Mouse (Mus musculus): ENCODE measurements around the gene Alkal2. TPM values are rescaled to one million over a fixed set of nuclear protein-coding genes. Genes with fewer than 3 reads are reported as not detected.

Alkal2 gene
- polyA plus RNA-seq, 1 experiment, result not detected

GRCm38 (mm10) chr12:30888003-30888402 is 3.9 kb downstream of the Alkal2 start:
- H3K4me1 ChIP-seq (ENCODE audit: control insufficient read depth, insufficient read depth, low read length), result no peaks in the 10 kb centered on the region
- TF ChIP-seq EP300 (IDR thresholded peaks at IDR 0.05; ENCODE audit: insufficient read depth, low read depth, low read length), result no peak
- H3K27me3 ChIP-seq (ENCODE audit: control insufficient read depth, insufficient read depth, low read length, poor library complexity, severe bottlenecking), result peaks cover 15% of the 10 kb centered on the region
- no peaks in the 10 kb centered on the region for H3K36me3 ChIP-seq (ENCODE audit: control insufficient read depth, insufficient read depth, low read length, poor library complexity, severe bottlenecking)
- H3K4me3 ChIP-seq (ENCODE audit: low read depth, low read length), result no peak overlapping the region
- no peaks in the 10 kb centered on the region for H3K9me3 ChIP-seq (replicated peaks; ENCODE audit: control insufficient read depth, insufficient read depth, low read length, poor library complexity, severe bottlenecking)
- no peak overlapping the region for H3K27ac ChIP-seq (ENCODE audit: insufficient read depth, low read length)
- no peak overlapping the region for H3K9ac ChIP-seq (ENCODE audit: low read depth, poor library complexity, severe bottlenecking)

GRCm38 (mm10) chr12:30890067-30890466 is 5.9 kb downstream of the Alkal2 start:
- Histone ChIP-seq H3K4me1 (ENCODE audit: control insufficient read depth, insufficient read depth, low read length) (no peaks in the 10 kb centered on the region), H3K27me3 (ENCODE audit: control insufficient read depth, insufficient read depth, low read length, poor library complexity, severe bottlenecking) (peaks cover 5% of the 10 kb centered on the region), H3K9ac (ENCODE audit: low read depth, poor library complexity, severe bottlenecking) (no peak overlapping the region), H3K4me3 (ENCODE audit: low read depth, low read length) (no peak overlapping the region), H3K9me3 (replicated peaks; ENCODE audit: control insufficient read depth, insufficient read depth, low read length, poor library complexity, severe bottlenecking) (no peaks in the 10 kb centered on the region), H3K36me3 (ENCODE audit: control insufficient read depth, insufficient read depth, low read length, poor library complexity, severe bottlenecking) (peaks cover 3% of the 10 kb centered on the region; the same call in 1 of the 2 replicates), H3K27ac (ENCODE audit: insufficient read depth, low read length) (no peak overlapping the region)
- TF ChIP-seq POLR2A (IDR thresholded peaks at IDR 0.05; ENCODE audit: insufficient read depth, low read length) (no peak), CTCF (IDR thresholded peaks at IDR 0.05; ENCODE audit: low read depth, low read length) (peak; percentile 25)

- no peaks in the 10 kb centered on the region; the same call in 1 of the 2 replicates for H3K27me3 ChIP-seq (ENCODE audit: control insufficient read depth, insufficient read depth, low read length, poor library complexity, severe bottlenecking)
- H3K36me3 ChIP-seq (ENCODE audit: control insufficient read depth, insufficient read depth, low read length, poor library complexity, severe bottlenecking), result peaks cover 3% of the 10 kb centered on the region; the same call in 1 of the 2 replicates
- no peak overlapping the region for H3K9ac ChIP-seq (ENCODE audit: low read depth, poor library complexity, severe bottlenecking)
- H3K27ac ChIP-seq (ENCODE audit: insufficient read depth, low read length), result no peak overlapping the region
- H3K4me1 ChIP-seq (ENCODE audit: control insufficient read depth, insufficient read depth, low read length), result no peaks in the 10 kb centered on the region
- no peak overlapping the region for H3K4me3 ChIP-seq (ENCODE audit: low read depth, low read length)
- TF ChIP-seq CTCF (IDR thresholded peaks at IDR 0.05; ENCODE audit: low read depth, low read length), result no peak
- no peak for TF ChIP-seq EP300 (IDR thresholded peaks at IDR 0.05; ENCODE audit: insufficient read depth, low read depth, low read length)
- TF ChIP-seq POLR2A (IDR thresholded peaks at IDR 0.05; ENCODE audit: insufficient read depth, low read length), result no peak
- no peaks in the 10 kb centered on the region for H3K9me3 ChIP-seq (replicated peaks; ENCODE audit: control insufficient read depth, insufficient read depth, low read length, poor library complexity, severe bottlenecking)
Observed at GRCm38 (mm10) chr12:30891438-30891837, 7.3 kb downstream of the Alkal2 start.

DNA sequence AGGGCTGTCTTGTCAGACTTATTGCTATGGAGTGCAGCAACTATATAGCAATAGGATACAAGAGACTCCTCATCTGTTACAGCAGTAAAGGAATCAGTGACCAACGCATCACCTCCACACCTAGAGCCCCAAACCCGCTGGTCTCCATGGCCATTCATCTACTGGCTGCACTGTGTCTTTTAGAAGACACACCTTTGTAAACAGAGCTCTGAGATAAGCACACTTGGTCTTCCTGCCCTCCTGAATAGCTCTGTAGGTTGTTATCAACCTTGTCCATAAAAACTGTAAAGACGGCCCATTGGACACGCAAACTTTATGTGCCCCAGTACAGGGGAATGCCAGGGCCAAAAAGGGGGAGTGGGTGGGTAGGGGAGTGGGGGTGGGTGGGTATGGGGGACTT is 12.9 kb downstream of the Alkal2 start:
- Histone ChIP-seq H3K36me3 (ENCODE audit: control insufficient read depth, insufficient read depth, low read length, poor library complexity, severe bottlenecking) (peaks cover 3% of the 10 kb centered on the region; the same call in 1 of the 2 replicates), H3K4me1 (ENCODE audit: control insufficient read depth, insufficient read depth, low read length) (no peaks in the 10 kb centered on the region), H3K27me3 (ENCODE audit: control insufficient read depth, insufficient read depth, low read length, poor library complexity, severe bottlenecking) (no peaks in the 10 kb centered on the region), H3K9me3 (replicated peaks; ENCODE audit: control insufficient read depth, insufficient read depth, low read length, poor library complexity, severe bottlenecking) (no peaks in the 10 kb centered on the region), H3K9ac (ENCODE audit: low read depth, poor library complexity, severe bottlenecking) (no peak overlapping the region), H3K4me3 (ENCODE audit: low read depth, low read length) (no peak overlapping the region), H3K27ac (ENCODE audit: insufficient read depth, low read length) (no peak overlapping the region)
- no peak for TF ChIP-seq EP300 (IDR thresholded peaks at IDR 0.05; ENCODE audit: insufficient read depth, low read depth, low read length)
- no peak for TF ChIP-seq CTCF (IDR thresholded peaks at IDR 0.05; ENCODE audit: low read depth, low read length)
- no peak for TF ChIP-seq POLR2A (IDR thresholded peaks at IDR 0.05; ENCODE audit: insufficient read depth, low read length)

DNA sequence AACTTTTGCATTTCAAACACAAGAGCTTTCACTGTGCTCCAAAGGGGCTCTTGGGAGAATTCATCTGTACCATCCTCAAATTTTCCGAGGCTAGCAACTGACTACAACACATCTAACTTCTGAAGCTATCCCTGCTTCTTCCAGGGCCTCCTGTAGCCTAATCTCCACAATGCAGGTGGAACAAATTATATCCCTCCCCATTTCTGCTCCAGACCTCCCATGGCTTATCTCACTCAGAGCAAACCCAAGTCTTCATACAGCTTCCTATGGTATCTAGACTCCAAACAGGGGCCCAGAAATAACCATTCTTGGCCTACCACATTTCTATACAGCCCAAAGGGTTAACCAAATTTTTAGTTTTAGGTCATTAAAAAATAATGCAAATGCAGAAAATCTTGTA is 24.5 kb downstream of the Alkal2 start:
- H3K27ac ChIP-seq (ENCODE audit: insufficient read depth, low read length), result no peak overlapping the region
- H3K9me3 ChIP-seq (replicated peaks; ENCODE audit: control insufficient read depth, insufficient read depth, low read length, poor library complexity, severe bottlenecking), result no peaks in the 10 kb centered on the region
- no peaks in the 10 kb centered on the region for H3K4me1 ChIP-seq (ENCODE audit: control insufficient read depth, insufficient read depth, low read length)
- no peak for TF ChIP-seq POLR2A (IDR thresholded peaks at IDR 0.05; ENCODE audit: insufficient read depth, low read length)
- no peak for TF ChIP-seq CTCF (IDR thresholded peaks at IDR 0.05; ENCODE audit: low read depth, low read length)
- TF ChIP-seq EP300 (IDR thresholded peaks at IDR 0.05; ENCODE audit: insufficient read depth, low read depth, low read length), result no peak
- H3K27me3 ChIP-seq (ENCODE audit: control insufficient read depth, insufficient read depth, low read length, poor library complexity, severe bottlenecking), result no peaks in the 10 kb centered on the region
- peaks cover 8% of the 10 kb centered on the region; the same call in 1 of the 2 replicates for H3K36me3 ChIP-seq (ENCODE audit: control insufficient read depth, insufficient read depth, low read length, poor library complexity, severe bottlenecking)
- H3K4me3 ChIP-seq (ENCODE audit: low read depth, low read length), result no peak overlapping the region
- H3K9ac ChIP-seq (ENCODE audit: low read depth, poor library complexity, severe bottlenecking), result no peak overlapping the region

GRCm38 (mm10) chr12:30909881-30910280 is 25.8 kb downstream of the Alkal2 start:
- H3K9ac ChIP-seq (ENCODE audit: low read depth, poor library complexity, severe bottlenecking), result no peak overlapping the region
- TF ChIP-seq CTCF (IDR thresholded peaks at IDR 0.05; ENCODE audit: low read depth, low read length) (no peak), EP300 (IDR thresholded peaks at IDR 0.05; ENCODE audit: insufficient read depth, low read depth, low read length) (no peak), POLR2A (IDR thresholded peaks at IDR 0.05; ENCODE audit: insufficient read depth, low read length) (no peak)

More at GRCm38 (mm10) chr12:30909881-30910280, 25.8 kb downstream of the Alkal2 start:
- H3K36me3 ChIP-seq (ENCODE audit: control insufficient read depth, insufficient read depth, low read length, poor library complexity, severe bottlenecking), result peaks cover 2% of the 10 kb centered on the region; the same call in 1 of the 2 replicates
- H3K4me1 ChIP-seq (ENCODE audit: control insufficient read depth, insufficient read depth, low read length), result no peaks in the 10 kb centered on the region
- no peaks in the 10 kb centered on the region for H3K27me3 ChIP-seq (ENCODE audit: control insufficient read depth, insufficient read depth, low read length, poor library complexity, severe bottlenecking)
- no peak overlapping the region for H3K4me3 ChIP-seq (ENCODE audit: low read depth, low read length)
- H3K9me3 ChIP-seq (replicated peaks; ENCODE audit: control insufficient read depth, insufficient read depth, low read length, poor library complexity, severe bottlenecking), result no peaks in the 10 kb centered on the region
- H3K27ac ChIP-seq (ENCODE audit: insufficient read depth, low read length), result no peak overlapping the region

Measured in ES-Bruce4 (cell line).